Mouse (Mus musculus) testis, postnatal 10 days (tissue): ENCODE data around the gene Ipcef1.

Experiments used
- DNase-seq: peaks from one replicate; pipeline ENCODE4 v3.0.0; 2021; ENCODE audit warnings: low spot score

Gene Ipcef1

GRCm38 (mm10) chr10:6967588-6968242 lies 84.6 kb downstream of the Ipcef1 start:
- no peak for DNase-seq

- no peak for DNase-seq
These were observed 93.5 kb downstream of the Ipcef1 start for GRCm38 (mm10) chr10:6958791-6959190.

- no peak for DNase-seq
These were observed 95.9 kb downstream of the Ipcef1 start for GRCm38 (mm10) chr10:6956357-6956756.

GRCm38 (mm10) chr10:6954533-6954932 lies 97.7 kb downstream of the Ipcef1 start:
- DNase-seq = no peak

- DNase-seq = no peak
These were observed 99.2 kb downstream of the Ipcef1 start for GRCm38 (mm10) chr10:6953115-6953514.

GRCm38 (mm10) chr10:6936671-6937425 lies 115.4 kb downstream of the Ipcef1 start:
- DNase-seq = no peak

GRCm38 (mm10) chr10:6934776-6935175 lies 117.5 kb downstream of the Ipcef1 start:
- DNase-seq = no peak

- no peak for DNase-seq
These were observed 121.4 kb downstream of the Ipcef1 start for GRCm38 (mm10) chr10:6930889-6931288.

- DNase-seq = no peak
These were observed 121.9 kb downstream of the Ipcef1 start for GRCm38 (mm10) chr10:6930398-6930797.

GRCm38 (mm10) chr10:6928905-6929304 lies 123.4 kb downstream of the Ipcef1 start:
- DNase-seq = no peak

- DNase-seq = no peak
These were observed 124.6 kb downstream of the Ipcef1 start for GRCm38 (mm10) chr10:6927600-6928223.

GRCm38 (mm10) chr10:6926724-6927123 lies 125.6 kb downstream of the Ipcef1 start:
- DNase-seq = no peak

GRCm38 (mm10) chr10:6916545-6917257 lies 135.6 kb downstream of the Ipcef1 start:
- no peak for DNase-seq

GRCm38 (mm10) chr10:6915991-6916390 lies 136.3 kb downstream of the Ipcef1 start:
- DNase-seq = no peak

- no peak for DNase-seq
These were observed 142.5 kb downstream of the Ipcef1 start for GRCm38 (mm10) chr10:6909763-6910162.

GRCm38 (mm10) chr10:6901819-6902393 lies 150.4 kb downstream of the Ipcef1 start:
- no peak for DNase-seq

GRCm38 (mm10) chr10:6900126-6900525 lies 152.2 kb downstream of the Ipcef1 start:
- DNase-seq = no peak

GRCm38 (mm10) chr10:6896659-6897303 lies 155.5 kb downstream of the Ipcef1 start:
- no peak for DNase-seq

GRCm38 (mm10) chr10:6895796-6896195 lies 156.5 kb downstream of the Ipcef1 start:
- no peak for DNase-seq

GRCm38 (mm10) chr10:6890348-6891009 lies 161.8 kb downstream of the Ipcef1 start:
- DNase-seq = no peak

GRCm38 (mm10) chr10:6889640-6890245 lies 162.5 kb downstream of the Ipcef1 start:
- DNase-seq = peak; percentile 41
